Mouse (Mus musculus) forebrain, embryonic 11.5 days (tissue): ENCODE measurements at regions not wholly inside any gene's neighbourhood (a gene's known extent, or its start where the extent isn't known, plus 50 kb on each side); places are given as distances from the start of the nearest gene placed in this dataset.

Experiments
- ATAC-seq: fragments of 200-750 bp; cut with Nextera tagmentation; replicated peaks from 2 replicates; pipeline ENCODE4 v1.8.0; 2017; ENCODE audit warnings: moderate TSS enrichment; ENCODE audit not compliant: low FRiP score
- DNase-seq: peaks from one replicate; pipeline ENCODE4 v3.0.0-alpha.2; 2017; ENCODE audit warnings: low spot score
- H3K27ac ChIP-seq: fragments of 300-500 bp; sonication (generic); 2 replicates; pipeline ENCODE4 v1.5.1; 2014; ENCODE audit warnings: low read depth, low read length
- H3K27me3 ChIP-seq: fragments of 300-500 bp; sonication (generic); 2 replicates; pipeline ENCODE4 v1.6.1; 2014; ENCODE audit warnings: mild to moderate bottlenecking, low read length, mixed read lengths; ENCODE audit not compliant: control insufficient read depth, insufficient read depth
- H3K36me3 ChIP-seq: fragments of 300-500 bp; sonication (generic); 2 replicates; pipeline ENCODE4 v1.6.1; 2014; ENCODE audit warnings: mild to moderate bottlenecking, low read length, moderate library complexity, mixed read lengths; ENCODE audit not compliant: control insufficient read depth, insufficient read depth
- H3K4me1 ChIP-seq: fragments of 300-500 bp; sonication (generic); replicated peaks from 2 replicates; pipeline ENCODE4 v1.6.1; 2014; ENCODE audit warnings: low read length, mixed read lengths; ENCODE audit not compliant: control insufficient read depth, insufficient read depth
- H3K4me2 ChIP-seq: fragments of 300-500 bp; sonication (generic); 2 replicates; pipeline ENCODE4 v1.6.1; 2014; ENCODE audit warnings: low read depth, mild to moderate bottlenecking, low read length, moderate library complexity, mixed read lengths; ENCODE audit not compliant: severe bottlenecking
- H3K4me3 ChIP-seq: fragments of 300-500 bp; sonication (generic); 2 replicates; pipeline ENCODE4 v1.5.1; 2014; ENCODE audit warnings: low read depth, low read length
- H3K9ac ChIP-seq: fragments of 300-500 bp; sonication (generic); 2 replicates; pipeline ENCODE4 v1.6.1; 2014; ENCODE audit warnings: low read length
- H3K9me3 ChIP-seq: fragments of 300-500 bp; sonication (generic); 2 replicates; pipeline ENCODE4 v1.6.1; 2016; ENCODE audit warnings: low read length, mixed read lengths; ENCODE audit not compliant: control insufficient read depth
- WGBS: fragments of 180-500 bp; shearing (Covaris S2); extraction: QIAGEN DNeasy Blood & Tissue Kit; methylation state at CpG from one replicate; pipeline ENCODE4 v1.1.7; 2014; 5-methylcytosine and 5-hydroxymethylcytosine counted together

DNA sequence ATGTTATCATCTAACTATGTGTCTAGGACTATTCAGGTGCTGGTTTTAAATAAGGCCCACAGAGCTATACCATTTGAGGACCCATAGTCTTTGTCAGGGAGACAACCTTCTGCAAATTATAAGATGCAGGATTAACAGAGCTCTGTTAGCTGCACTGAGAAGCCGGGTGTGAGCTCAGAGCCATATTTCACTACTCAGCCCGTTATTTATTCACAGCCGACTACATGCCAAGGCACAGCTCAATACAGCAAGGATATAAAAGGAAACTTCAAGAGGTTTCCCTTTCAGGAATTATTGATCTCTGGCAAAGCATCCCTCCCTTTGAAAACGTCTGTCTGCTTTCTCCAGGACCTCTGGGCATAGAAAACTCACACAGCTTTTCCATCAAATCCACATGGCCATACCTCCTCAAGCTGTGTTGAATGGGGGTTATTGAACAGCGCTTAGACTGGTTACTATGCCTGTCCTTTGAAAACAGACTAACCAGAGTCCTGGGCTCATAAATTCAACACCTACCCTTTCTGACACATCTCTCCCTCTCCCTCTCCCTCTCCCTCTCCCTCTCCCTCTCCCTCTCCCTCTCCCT lies 78.7 kb upstream of the Basp1 start:
- no peak overlapping the region for H3K9ac ChIP-seq
- ATAC-seq (no peak), DNase-seq (no peak)
- WGBS = 64% methylated on average over 5 of the region's 5 CpGs
- H3K4me3 ChIP-seq = no peak overlapping the region
- H3K9me3 ChIP-seq = no peaks in the 10 kb centered on the region
- H3K27ac ChIP-seq = no peak overlapping the region
- H3K36me3 ChIP-seq = no peaks in the 10 kb centered on the region
- no peaks in the 10 kb centered on the region for H3K4me1 ChIP-seq
- H3K4me2 ChIP-seq = no peak overlapping the region
- H3K27me3 ChIP-seq = peaks cover 42% of the 10 kb centered on the region

DNA sequence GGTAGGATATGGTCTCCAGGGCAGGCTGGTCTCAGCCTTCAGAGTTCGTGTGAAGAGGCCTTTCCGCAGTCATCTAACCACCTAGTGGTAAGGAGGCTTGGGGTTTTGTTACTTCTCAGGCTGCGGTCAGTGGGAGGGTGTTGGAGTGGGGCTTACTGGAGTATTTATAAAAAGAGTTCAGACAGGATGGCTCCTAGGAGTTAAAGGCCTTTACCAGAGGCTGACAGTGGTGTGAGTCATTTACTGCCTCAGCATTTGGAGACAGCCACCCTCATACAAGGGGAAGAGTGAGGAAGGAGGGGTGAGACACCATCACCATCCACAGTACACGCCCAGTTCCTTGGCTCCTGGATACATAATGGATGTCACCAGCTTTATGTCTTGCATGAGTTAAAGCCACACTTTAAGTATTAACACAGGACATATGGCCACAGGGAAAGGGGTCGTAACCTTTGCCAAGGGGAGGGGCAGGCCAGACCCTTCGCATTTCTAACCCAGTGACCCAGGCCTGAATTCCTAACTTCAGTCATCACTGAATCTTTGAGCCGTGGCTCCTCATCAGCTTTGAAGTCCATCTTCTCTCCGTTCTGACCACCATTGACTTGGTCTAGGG lies 81.2 kb upstream of the Basp1 start:
- DNase-seq = no peak
- no peak overlapping the region for H3K27ac ChIP-seq
- WGBS = 78% methylated on average over 8 of the region's 8 CpGs
- no peaks in the 10 kb centered on the region for H3K9me3 ChIP-seq
- no peak for ATAC-seq
- H3K9ac ChIP-seq = no peak overlapping the region
- peaks cover 49% of the 10 kb centered on the region for H3K27me3 ChIP-seq
- H3K4me1 ChIP-seq = peaks cover 2% of the 10 kb centered on the region; the same call in 1 of the 2 replicates
- H3K4me2 ChIP-seq = no peak overlapping the region
- no peaks in the 10 kb centered on the region for H3K36me3 ChIP-seq
- H3K4me3 ChIP-seq = no peak overlapping the region

DNA sequence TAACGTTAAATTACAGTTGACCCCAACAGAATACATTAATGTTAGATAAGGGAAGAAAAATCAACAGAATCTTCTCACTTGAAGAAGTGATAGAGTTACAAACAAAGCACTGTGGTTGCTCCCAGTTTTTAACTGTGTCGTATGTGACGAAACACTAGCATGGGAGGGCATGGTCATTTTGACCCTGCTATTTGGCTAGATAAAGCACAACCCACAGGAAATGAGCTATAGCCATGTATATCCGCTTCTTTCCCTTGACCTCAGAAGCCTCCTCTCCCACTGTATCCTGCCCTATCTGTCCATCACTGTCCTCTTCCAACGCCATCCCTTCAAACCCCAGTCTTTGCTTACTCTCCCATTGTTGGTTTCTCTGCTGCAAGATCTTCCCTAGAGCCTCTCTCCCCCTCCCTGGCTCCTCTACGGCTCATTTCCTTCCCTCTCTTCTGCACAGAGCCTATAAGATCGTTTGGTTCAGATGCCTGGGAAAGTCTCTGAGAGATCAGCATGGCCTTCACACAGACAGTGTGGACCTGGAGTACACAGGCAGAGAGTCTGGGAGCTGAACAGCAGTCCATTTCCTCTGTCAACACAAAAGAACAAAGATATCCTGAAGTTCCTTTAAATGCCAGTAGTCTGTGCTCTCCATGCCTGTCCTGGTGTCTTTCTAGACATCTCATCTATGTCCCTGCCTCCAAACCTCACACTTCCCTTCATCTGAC lies 82.5 kb upstream of the Basp1 start:
- Histone ChIP-seq H3K4me2 (no peak overlapping the region), H3K4me3 (no peak overlapping the region), H3K9me3 (no peaks in the 10 kb centered on the region), H3K36me3 (no peaks in the 10 kb centered on the region), H3K27ac (no peak overlapping the region), H3K27me3 (peaks cover 54% of the 10 kb centered on the region), H3K4me1 (peaks cover 2% of the 10 kb centered on the region; the same call in 1 of the 2 replicates), H3K9ac (no peak overlapping the region)
- ATAC-seq (no peak), DNase-seq (no peak)
- WGBS = 68% methylated on average over 7 of the region's 7 CpGs

GRCm38 (mm10) chr15:25497743-25498142 lies 84.2 kb upstream of the Basp1 start:
- Histone ChIP-seq H3K27ac (no peak overlapping the region), H3K9ac (no peak overlapping the region), H3K4me3 (no peak overlapping the region), H3K36me3 (no peaks in the 10 kb centered on the region), H3K4me1 (peaks cover 2% of the 10 kb centered on the region; the same call in 1 of the 2 replicates), H3K9me3 (no peaks in the 10 kb centered on the region), H3K27me3 (peaks cover 57% of the 10 kb centered on the region), H3K4me2 (no peak overlapping the region)
- DNase-seq (no peak), ATAC-seq (no peak)
- 48% methylated on average over 1 of the region's 1 CpGs for WGBS

DNA sequence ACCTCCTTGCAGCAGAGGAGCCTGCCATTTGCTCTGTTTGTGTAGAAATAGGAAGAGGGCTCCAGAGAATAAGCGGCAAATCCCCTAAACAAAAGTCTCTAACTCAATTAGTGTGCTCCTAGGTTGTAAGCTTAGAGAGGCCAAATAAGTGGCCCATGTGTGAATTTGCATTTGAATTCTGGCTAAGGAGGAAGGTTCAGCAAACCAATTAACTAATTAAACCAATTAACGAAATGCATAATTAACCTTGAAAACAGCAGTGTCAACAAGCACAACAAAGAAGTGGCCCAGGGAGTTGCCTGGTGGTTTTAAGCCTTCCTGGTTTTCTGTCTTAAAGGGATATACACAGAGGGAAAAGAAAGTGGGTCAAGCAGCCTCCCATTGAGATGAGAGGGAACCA lies 84.9 kb upstream of the Basp1 start:
- Histone ChIP-seq H3K9me3 (no peaks in the 10 kb centered on the region), H3K4me3 (no peak overlapping the region), H3K4me1 (peaks cover 2% of the 10 kb centered on the region; the same call in 1 of the 2 replicates), H3K27ac (no peak overlapping the region), H3K36me3 (no peaks in the 10 kb centered on the region), H3K27me3 (peaks cover 59% of the 10 kb centered on the region), H3K9ac (no peak overlapping the region), H3K4me2 (no peak overlapping the region)
- ATAC-seq = peak; percentile 85
- 4% methylated on average over 2 of the region's 2 CpGs for WGBS
- no peak for DNase-seq

DNA sequence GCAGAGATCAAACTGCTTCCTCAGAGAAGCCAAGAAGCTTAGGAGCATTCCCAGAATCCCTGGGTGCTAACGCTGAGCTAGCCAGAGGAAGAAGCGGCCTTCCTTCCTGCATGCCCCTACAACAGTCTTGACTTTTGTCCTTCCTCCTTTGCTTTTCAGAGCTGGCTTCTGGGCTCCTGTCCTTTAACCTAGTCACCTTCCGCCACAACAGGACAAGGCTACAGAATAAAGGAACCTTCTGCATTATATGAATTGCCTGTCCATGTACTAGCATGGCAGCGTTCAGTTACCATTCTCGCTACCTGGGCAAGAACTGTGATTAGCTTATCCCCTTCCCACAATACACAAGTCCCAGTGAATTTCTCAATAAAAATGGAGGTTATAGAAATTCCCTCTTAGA lies 88.9 kb upstream of the Basp1 start:
- Histone ChIP-seq H3K9me3 (no peaks in the 10 kb centered on the region), H3K27me3 (peaks cover 40% of the 10 kb centered on the region), H3K36me3 (no peaks in the 10 kb centered on the region), H3K27ac (no peak overlapping the region), H3K9ac (no peak overlapping the region), H3K4me1 (peaks cover 2% of the 10 kb centered on the region; the same call in 1 of the 2 replicates), H3K4me2 (no peak overlapping the region), H3K4me3 (no peak overlapping the region)
- DNase-seq (no peak), ATAC-seq (no peak)
- 84% methylated on average over 5 of the region's 5 CpGs for WGBS

- Histone ChIP-seq H3K4me2 (no peak overlapping the region), H3K36me3 (no peaks in the 10 kb centered on the region), H3K4me1 (peaks cover 2% of the 10 kb centered on the region; the same call in 1 of the 2 replicates), H3K27me3 (peaks cover 38% of the 10 kb centered on the region), H3K27ac (no peak overlapping the region), H3K9ac (no peak overlapping the region), H3K4me3 (no peak overlapping the region), H3K9me3 (no peaks in the 10 kb centered on the region)
- no peak for ATAC-seq
- DNase-seq = no peak
- WGBS = 70% methylated on average over 6 of the region's 6 CpGs
Observed at GRCm38 (mm10) chr15:25503104-25503503, 89.5 kb upstream of the Basp1 start.

DNA sequence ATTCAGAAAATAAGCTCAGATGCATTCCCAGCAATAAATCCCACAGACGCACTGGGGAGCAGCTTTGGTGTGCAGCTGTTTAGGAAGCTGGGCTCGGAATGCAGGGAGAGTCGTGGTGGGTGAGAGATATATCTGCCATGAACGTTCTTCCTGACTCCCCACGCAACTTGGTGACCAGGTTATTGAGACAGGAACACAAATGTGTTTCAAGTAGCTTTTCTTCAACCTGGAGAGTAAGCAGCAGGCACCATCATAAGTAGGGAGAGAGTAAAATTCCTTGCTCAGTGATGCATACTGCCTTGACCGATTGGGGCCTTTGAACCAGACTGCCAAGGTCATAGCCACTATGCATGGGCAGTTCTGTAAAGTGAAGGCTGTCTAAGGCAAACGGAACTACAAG lies 95.6 kb upstream of the Basp1 start:
- ATAC-seq = no peak
- H3K4me2 ChIP-seq = no peak overlapping the region
- WGBS = 60% methylated on average over 7 of the region's 7 CpGs
- no peaks in the 10 kb centered on the region for H3K9me3 ChIP-seq
- H3K36me3 ChIP-seq = no peaks in the 10 kb centered on the region
- H3K9ac ChIP-seq = no peak overlapping the region
- H3K4me1 ChIP-seq = no peaks in the 10 kb centered on the region
- no peak for DNase-seq
- no peak overlapping the region for H3K4me3 ChIP-seq
- no peak overlapping the region for H3K27ac ChIP-seq
- peaks cover 8% of the 10 kb centered on the region; the same call in 1 of the 2 replicates for H3K27me3 ChIP-seq
